Mouse (Mus musculus) heart, adult 8-10 months (tissue): Measurements from ENCODE around the gene Resp18. TPM values are rescaled to one million over a fixed set of nuclear protein-coding genes. Genes with fewer than 3 reads are reported as not detected.
"Not testable (repeated sequence)": the region's sequence is repeated elsewhere in the genome, so short reads cannot be mapped to it uniquely, and the experiment has no call there.

Experiments
- DNase-seq: peaks from one replicate; pipeline ENCODE4 v3.0.0; 2022; ENCODE audit warnings: low spot score
- total RNA-seq, 4 experiments: library from RNA; stranded (reverse); gene quantifications; 2 replicates each; pipeline ENCODE4 v1.2.4; 2022

Resp18 gene
- total RNA-seq, 4 experiments from 2014 or later: not detected

DNA sequence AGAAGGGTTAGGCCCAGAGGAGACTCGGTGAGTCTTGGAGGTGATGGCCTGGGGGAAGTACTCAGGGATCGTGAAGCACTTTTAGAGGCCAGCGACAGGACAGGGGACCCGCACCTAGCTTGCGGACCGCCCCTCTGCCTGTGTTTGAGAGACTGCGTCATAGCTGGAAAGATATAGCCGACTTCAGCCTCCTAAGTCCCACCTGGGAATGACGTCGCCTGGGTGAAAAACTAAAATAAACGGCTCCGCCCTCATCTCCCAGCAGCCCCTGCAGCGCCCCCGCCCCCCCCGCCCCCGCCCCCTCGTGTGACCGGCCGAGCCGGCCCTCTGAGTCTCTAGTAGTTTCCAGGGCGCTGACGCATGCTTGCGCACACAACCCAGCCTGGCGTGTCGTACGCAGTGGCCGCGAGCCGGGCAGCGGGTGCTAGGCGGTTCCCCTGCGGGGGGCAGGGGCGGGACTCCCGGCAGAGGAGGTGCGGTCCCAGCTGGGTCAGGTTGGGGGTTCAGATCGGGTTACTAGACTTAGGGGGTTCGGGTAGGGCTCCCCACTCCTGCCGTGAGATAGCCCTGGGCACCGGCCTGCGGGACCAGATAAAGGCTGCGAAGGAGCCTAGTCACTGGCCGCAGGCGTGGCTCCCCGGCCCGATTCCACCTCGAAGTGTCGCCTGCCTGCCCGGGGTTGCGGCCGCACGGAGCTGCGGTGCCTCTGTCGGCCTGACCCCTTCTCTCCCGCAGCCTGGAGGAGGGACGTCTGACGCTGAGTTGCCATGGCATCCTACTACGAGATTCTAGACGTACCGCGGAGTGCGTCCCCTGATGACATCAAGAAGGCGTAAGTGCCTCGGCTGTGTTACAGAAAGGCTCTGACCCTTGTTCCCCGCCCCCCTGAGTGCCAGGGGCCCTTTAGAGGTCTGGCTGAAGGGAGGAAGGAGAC, 41.8 kb downstream of the Resp18 start, which contains the start of gene Dnajb2:
TSS of gene Dnajb2 (plus strand) at position 290 of the 934 bp plus-strand sequence.
- peak; percentile 90 for DNase-seq

DNA sequence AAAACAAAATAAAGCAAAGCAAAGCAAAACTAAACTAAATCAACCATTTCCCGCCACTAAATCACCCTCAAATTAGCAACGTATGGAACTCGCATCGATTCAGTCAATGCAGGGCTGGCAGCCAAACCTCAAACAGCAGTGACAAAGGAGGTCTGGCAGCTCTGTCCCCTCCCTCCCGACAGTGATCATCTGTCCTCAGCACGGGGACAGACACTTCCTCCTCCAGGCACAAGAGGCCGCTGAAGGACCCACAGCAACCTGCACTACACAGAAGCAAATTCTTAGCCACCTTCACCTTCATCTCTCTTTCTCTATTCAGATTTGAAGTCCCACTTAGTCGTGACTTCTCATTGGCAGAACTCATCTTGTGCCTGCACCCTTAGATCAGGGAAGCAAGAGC, 43.6 kb downstream of the Resp18 start:
- peak; percentile 64 for DNase-seq

DNA sequence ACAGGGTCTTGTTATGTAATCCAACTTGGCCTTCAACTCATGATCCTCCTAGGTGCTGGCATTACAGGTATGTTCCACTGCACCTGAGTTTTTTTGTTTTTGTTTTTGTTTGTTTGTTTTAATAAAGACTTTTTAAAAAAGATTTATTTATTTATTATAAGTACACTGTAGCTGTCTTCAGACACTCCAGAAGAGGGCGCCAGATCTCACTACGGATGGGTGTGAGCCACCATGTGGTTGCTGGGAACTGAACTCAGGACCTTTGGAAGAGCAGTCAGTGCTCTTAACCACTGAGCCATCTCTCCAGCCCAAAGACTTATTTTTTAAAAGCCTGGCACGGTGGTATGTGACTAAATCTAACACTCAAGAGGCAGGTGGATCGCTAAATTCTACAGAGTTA, 45.7 kb downstream of the Resp18 start:
- not testable (repeated sequence) for DNase-seq

DNA sequence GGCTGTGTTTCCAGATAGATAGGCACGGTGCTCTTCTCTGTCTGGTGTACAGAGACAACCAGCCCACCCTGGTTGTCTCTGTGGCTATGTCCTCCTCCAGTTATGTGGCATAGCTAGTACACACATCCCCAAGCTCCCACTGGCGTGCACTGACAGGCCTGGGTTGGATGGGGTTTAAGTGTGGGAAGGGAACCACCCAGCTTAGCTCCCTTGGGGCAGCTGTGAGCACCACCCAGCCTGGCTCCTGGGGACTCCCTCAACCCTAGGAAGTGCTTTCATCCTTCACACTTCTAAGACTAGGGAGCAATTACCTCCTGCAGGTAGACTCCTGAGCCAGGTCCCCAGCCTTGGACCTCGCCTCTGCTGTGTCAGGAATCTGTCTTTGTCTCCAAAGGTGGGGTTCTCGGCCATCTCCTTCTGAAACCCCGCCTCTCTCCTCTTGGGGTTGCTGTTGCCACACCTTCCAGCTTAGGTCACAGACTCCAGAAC, 46.5 kb downstream of the Resp18 start, which contains the start of gene A630095N17Rik:
TSS of gene A630095N17Rik (minus strand) at position 439 of the 489 bp plus-strand sequence.
- no peak for DNase-seq

DNA sequence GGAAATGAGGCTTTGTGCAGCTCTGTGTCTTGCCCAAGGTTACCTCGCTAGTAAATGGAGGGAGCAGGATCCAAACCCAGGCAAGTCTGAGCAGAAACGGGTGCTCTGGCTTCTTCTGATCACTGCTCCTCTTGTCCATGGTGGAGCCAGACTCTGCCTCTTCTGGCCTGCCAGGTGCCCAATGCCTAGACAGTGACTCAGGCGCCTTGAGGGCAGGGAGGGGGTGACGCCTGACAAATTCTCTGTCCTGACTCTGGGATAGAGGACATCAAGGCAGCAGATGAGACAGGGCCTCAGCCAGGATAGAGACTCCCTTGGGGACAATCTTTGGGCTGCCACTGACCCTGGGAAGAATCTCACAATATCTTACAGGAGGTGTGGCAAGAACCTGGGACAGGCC, 47.0 kb downstream of the Resp18 start:
- DNase-seq: no peak

GRCm38 (mm10) chr1:75230335-75230994, 47.8 kb downstream of the Resp18 start:
- no peak for DNase-seq

GRCm38 (mm10) chr1:75229158-75229557, 49.1 kb downstream of the Resp18 start:
- DNase-seq: no peak

DNA sequence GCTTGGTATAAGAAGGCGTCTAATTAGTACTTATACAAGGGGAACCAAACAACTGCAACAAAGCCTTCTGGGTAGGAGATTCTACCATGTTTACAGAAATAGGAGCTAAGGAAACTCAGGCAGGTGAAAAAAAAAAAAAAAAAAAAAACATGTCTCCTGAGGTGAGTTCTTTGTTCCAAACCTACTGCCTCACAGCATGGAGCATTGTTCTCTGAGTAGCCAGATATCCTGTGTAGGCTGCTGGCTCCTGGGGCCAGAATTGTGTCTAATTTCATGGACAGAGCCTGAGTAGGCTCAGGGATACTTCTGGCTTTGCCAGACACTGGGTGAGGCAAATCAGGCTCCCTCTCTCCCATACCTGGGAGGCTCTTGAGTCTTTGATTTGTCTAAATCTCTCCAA, 50.6 kb downstream of the Resp18 start:
- no peak for DNase-seq

GRCm38 (mm10) chr1:75226138-75226537, 52.1 kb downstream of the Resp18 start:
- DNase-seq: no peak

DNA sequence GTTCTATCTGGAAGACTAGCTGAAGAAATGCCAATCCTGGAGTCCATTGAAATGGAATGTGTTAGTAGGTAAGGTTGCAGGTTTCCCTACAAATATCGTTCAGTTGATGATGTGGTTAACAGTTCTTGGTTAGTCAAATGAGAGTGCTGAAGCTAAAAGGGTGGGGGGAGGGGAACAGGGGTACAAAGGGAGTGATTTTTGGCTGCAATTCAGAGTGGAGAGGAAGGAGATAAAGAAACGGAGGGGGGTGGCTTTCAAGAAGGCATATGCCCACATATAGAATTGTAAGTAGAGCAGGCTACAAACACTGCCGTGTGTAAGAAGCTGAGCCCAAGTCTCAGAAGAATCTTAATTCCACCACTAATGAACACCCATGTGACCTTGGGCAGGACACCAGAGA, 52.7 kb downstream of the Resp18 start:
- DNase-seq: no peak

GRCm38 (mm10) chr1:75223532-75223931, 54.7 kb downstream of the Resp18 start:
- DNase-seq: no peak

DNA sequence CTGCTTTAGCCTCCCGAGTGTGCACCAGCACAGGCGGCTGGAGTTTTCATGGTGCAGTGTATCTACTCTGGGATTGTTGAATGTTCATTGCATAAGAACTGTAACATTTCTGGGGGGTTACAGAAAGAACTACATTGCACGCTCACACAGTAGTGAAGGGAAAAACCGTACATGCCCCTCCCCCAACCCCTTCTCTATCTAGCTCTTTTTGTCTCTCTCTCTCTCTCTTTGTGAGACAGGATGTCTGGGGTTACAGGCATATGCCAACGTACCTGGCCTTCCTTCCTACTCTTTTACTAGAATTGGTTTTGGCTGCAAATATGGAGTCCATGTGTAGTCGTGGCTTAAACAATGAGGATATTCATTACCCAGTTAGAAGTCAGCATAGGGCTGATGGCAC, 55.3 kb downstream of the Resp18 start:
- no peak for DNase-seq

Other genes with a start within 250 kb of the Resp18 start
- gene Nhej1, start 153.2 kb downstream of the Resp18 start, total RNA-seq: 1 to 10 TPM; 3.7 to 5.2 (median 4.6) TPM
- under 1 TPM; 0.53 to 0.71 (median 0.61) TPM for gene Slc23a3, start 144.5 kb downstream of the Resp18 start, total RNA-seq
- gene Cnppd1, start 135.7 kb downstream of the Resp18 start, total RNA-seq: 10 to 100 TPM; 19.8 to 26.4 (median 21.0) TPM
- 10 to 100 TPM; 15.8 to 24.8 (median 20.7) TPM for gene Retreg2, start 135.6 kb downstream of the Resp18 start, total RNA-seq
- 10 to 100 TPM; 14.6 to 16.9 (median 15.7) TPM for gene Zfand2b, start 109.8 kb downstream of the Resp18 start, total RNA-seq
- gene Abcb6, start 98.0 kb downstream of the Resp18 start, total RNA-seq: 10 to 100 TPM; 24.7 to 34.9 (median 28.8) TPM
- 10 to 100 TPM in 2 of 4 experiments, 1 to 10 TPM in 2; 7.7 to 13.9 (median 10.2) TPM for gene Ankzf1, start 86.3 kb downstream of the Resp18 start, total RNA-seq
- 10 to 100 TPM; 67.6 to 77.9 (median 71.6) TPM for gene Atg9a, start 86.2 kb downstream of the Resp18 start, total RNA-seq
- gene Glb1l, start 67.6 kb downstream of the Resp18 start, total RNA-seq: 1 to 10 TPM; 1.1 to 4.1 (median 2.3) TPM
- 10 to 100 TPM; 29.3 to 44.0 (median 36.4) TPM for gene Stk16, start 67.6 kb downstream of the Resp18 start, total RNA-seq
- gene Tuba4a, start 58.5 kb downstream of the Resp18 start, total RNA-seq: 1,000 to 10,000 TPM in 1 of 4 experiments, 100 to 1,000 TPM in 3; 786 to 1,317 (median 908) TPM
- gene A630095N17Rik, start 46.3 kb downstream of the Resp18 start, total RNA-seq: not detected
- gene Dnajb2, start 42.0 kb downstream of the Resp18 start, total RNA-seq: 100 to 1,000 TPM; 102 to 135 (median 117) TPM
- gene Ptprn, start 13.9 kb downstream of the Resp18 start, total RNA-seq: 1 to 10 TPM; 1.4 to 3.2 (median 1.8) TPM
- 10 to 100 TPM; 85.4 to 89.1 (median 86.9) TPM for gene Dnpep, start 39.6 kb upstream of the Resp18 start, total RNA-seq
- 1,000 to 10,000 TPM; 1,263 to 1,551 (median 1,367) TPM for gene Des, start 81.9 kb upstream of the Resp18 start, total RNA-seq
- 100 to 1,000 TPM; 131 to 145 (median 137) TPM for gene Speg, start 96.9 kb upstream of the Resp18 start, total RNA-seq
- gene Gmppa, start 157.5 kb upstream of the Resp18 start, total RNA-seq: 10 to 100 TPM; 34.1 to 44.8 (median 40.8) TPM
- not detected for gene Asic4, start 172.0 kb upstream of the Resp18 start, total RNA-seq
- gene Chpf, start 200.9 kb upstream of the Resp18 start, total RNA-seq: 10 to 100 TPM; 22.4 to 23.9 (median 23.6) TPM
- gene Tmem198, start 201.1 kb upstream of the Resp18 start, total RNA-seq: under 1 TPM; 0.31 to 0.75 (median 0.42) TPM
- 100 to 1,000 TPM; 108 to 133 (median 122) TPM for gene Obsl1, start 228.0 kb upstream of the Resp18 start, total RNA-seq
- 1 to 10 TPM; 2.8 to 4.6 (median 3.9) TPM for gene Inha, start 228.7 kb upstream of the Resp18 start, total RNA-seq
- gene Stk11ip, start 243.1 kb upstream of the Resp18 start, total RNA-seq: 10 to 100 TPM in 3 of 4 experiments, 1 to 10 TPM in 1; 8.3 to 10.4 (median 10.3) TPM